Mouse (Mus musculus) lung, postnatal 10 days (tissue): ENCODE results near the gene Slc22a23.

Experiments used
- DNase-seq: peaks from one replicate; pipeline ENCODE4 v3.0.0; 2021

Slc22a23 gene

GRCm38 (mm10) chr13:34266942-34267660, 77.9 kb downstream of the Slc22a23 start:
- no peak for DNase-seq

GRCm38 (mm10) chr13:34266067-34266466, 78.9 kb downstream of the Slc22a23 start:
- DNase-seq, result no peak

- no peak for DNase-seq
Observed at GRCm38 (mm10) chr13:34265576-34265975, 79.4 kb downstream of the Slc22a23 start.

- no peak for DNase-seq
Observed at GRCm38 (mm10) chr13:34265022-34265565, 79.9 kb downstream of the Slc22a23 start.

- DNase-seq, result peak; percentile 71
Observed at GRCm38 (mm10) chr13:34264508-34264907, 80.5 kb downstream of the Slc22a23 start.

- DNase-seq, result no peak
Observed at GRCm38 (mm10) chr13:34258765-34259164, 86.2 kb downstream of the Slc22a23 start.

- no peak for DNase-seq
Observed at GRCm38 (mm10) chr13:34257177-34257576, 87.8 kb downstream of the Slc22a23 start.

GRCm38 (mm10) chr13:34256676-34257075, 88.3 kb downstream of the Slc22a23 start:
- DNase-seq, result no peak

- DNase-seq, result peak; percentile 31
Observed at GRCm38 (mm10) chr13:34255297-34255696, 89.7 kb downstream of the Slc22a23 start.

- peak; percentile 20 for DNase-seq
Observed at GRCm38 (mm10) chr13:34254691-34255090, 90.3 kb downstream of the Slc22a23 start.

- no peak for DNase-seq
Observed at GRCm38 (mm10) chr13:34253736-34254135, 91.2 kb downstream of the Slc22a23 start.

GRCm38 (mm10) chr13:34248941-34249920, 95.8 kb downstream of the Slc22a23 start:
- no peak for DNase-seq

- no peak for DNase-seq
Observed at GRCm38 (mm10) chr13:34248107-34248506, 96.9 kb downstream of the Slc22a23 start.

GRCm38 (mm10) chr13:34246821-34247220, 98.2 kb downstream of the Slc22a23 start:
- DNase-seq, result no peak

GRCm38 (mm10) chr13:34245216-34245615, 99.8 kb downstream of the Slc22a23 start:
- DNase-seq, result peak; percentile 42

- DNase-seq, result no peak
Observed at GRCm38 (mm10) chr13:34244186-34244585, 100.8 kb downstream of the Slc22a23 start.

- DNase-seq, result no peak
Observed at GRCm38 (mm10) chr13:34242211-34242610, 102.8 kb downstream of the Slc22a23 start.

- no peak for DNase-seq
Observed at GRCm38 (mm10) chr13:34240087-34240428, 104.9 kb downstream of the Slc22a23 start.

GRCm38 (mm10) chr13:34239371-34240086, 105.5 kb downstream of the Slc22a23 start:
- no peak for DNase-seq

GRCm38 (mm10) chr13:34238646-34239290, 106.2 kb downstream of the Slc22a23 start:
- no peak for DNase-seq

GRCm38 (mm10) chr13:34235056-34235455, 109.9 kb downstream of the Slc22a23 start:
- no peak for DNase-seq

- no peak for DNase-seq
Observed at GRCm38 (mm10) chr13:34234439-34234838, 110.5 kb downstream of the Slc22a23 start.
